Mouse (Mus musculus) adrenal gland, adult 18-20 months (tissue): Measurements from ENCODE around the gene AF067061. TPM values are rescaled to one million over a fixed set of nuclear protein-coding genes. Genes with fewer than 3 reads are reported as not detected.
"Not testable (repeated sequence)": the region's sequence is repeated elsewhere in the genome, so short reads cannot be mapped to it uniquely, and the experiment has no call there.

Experiments
- DNase-seq, 2 experiments: peaks; one replicate each; pipeline ENCODE4 v3.0.0; 2021 to 2022; ENCODE audit warnings: low spot score in 2 of 2
- long read RNA-seq, 2 experiments: library from polyadenylated mRNA; stranded (forward); transcript quantifications; one replicate each; pipeline ENCODE4 v2.0.0; 2021
- total RNA-seq, 2 experiments: library from RNA; stranded (reverse); gene quantifications; 1 replicate in 1 of 2; 2 replicates in 1 of 2; pipeline ENCODE4 v1.2.3; 2021

Gene AF067061
- not detected for total RNA-seq
- long read RNA-seq, experiment 1 = 0 reads
- long read RNA-seq, experiment 2 = 0 reads

DNA sequence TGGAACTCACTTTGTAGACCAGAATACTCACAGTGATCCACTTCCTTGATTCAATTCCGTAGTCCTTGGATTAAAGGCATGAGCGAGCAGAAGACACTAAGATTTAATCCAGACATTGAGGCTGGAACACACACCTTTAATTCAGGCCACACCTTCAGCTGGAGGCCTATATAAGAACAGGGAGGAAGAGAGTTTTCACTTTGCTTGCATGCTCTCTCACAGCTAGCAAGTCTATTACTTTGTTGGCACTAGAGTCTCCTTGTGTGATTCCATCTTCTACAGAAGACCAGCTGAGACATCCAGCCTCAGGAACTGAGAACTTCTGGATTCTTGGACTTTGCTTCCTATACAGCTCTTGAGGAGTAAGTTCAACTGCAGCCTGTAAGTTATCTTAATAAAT is at the start of gene AF067061:
Gene AF067061, plus strand, starts transcription at position 245 of the 400 bp plus-strand sequence.
- not testable (repeated sequence) for DNase-seq

DNA sequence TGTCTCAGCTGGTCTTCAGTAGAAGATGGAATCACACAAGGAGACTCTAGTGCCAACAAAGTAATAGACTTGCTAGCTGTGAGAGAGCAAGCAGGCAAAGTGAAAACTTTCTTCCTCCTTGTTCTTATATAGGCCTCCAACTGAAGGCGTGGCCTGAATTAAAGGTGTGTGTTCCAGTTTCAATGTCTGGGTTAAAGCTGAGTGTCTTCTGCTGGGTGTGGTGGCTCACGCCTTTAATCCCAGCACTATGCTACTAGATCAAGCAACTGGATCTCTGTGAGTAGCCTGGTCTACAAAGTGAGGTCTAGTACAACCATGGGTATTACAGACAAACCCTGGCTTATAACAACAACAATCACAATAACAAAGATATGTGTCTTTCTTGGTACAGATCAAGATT is 47.1 kb upstream of the AF067061 start, which contains the start of gene Gm21762:
Gene Gm21762, minus strand, starts transcription at position 101 of the 400 bp plus-strand sequence.
- not testable (repeated sequence) for DNase-seq

DNA sequence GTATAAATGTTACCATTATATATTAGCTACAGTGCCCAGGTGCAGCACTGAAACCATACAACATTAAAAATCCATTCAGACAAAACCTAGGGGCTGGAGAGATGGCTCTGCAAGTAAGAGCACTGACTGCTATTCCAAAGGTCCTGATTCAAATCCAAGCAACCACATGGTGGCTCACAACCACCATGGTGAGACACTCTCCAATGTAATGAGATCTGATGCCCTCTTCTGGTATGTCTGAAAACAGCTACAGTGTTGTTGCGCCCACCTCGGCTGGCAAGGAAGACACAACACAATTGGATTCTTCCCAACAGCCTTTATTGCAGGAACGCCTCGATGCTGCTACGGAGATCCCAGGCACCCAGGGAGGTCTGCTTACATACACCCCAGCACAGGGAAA is 42.0 kb upstream of the AF067061 start:
- DNase-seq = not testable (repeated sequence)

DNA sequence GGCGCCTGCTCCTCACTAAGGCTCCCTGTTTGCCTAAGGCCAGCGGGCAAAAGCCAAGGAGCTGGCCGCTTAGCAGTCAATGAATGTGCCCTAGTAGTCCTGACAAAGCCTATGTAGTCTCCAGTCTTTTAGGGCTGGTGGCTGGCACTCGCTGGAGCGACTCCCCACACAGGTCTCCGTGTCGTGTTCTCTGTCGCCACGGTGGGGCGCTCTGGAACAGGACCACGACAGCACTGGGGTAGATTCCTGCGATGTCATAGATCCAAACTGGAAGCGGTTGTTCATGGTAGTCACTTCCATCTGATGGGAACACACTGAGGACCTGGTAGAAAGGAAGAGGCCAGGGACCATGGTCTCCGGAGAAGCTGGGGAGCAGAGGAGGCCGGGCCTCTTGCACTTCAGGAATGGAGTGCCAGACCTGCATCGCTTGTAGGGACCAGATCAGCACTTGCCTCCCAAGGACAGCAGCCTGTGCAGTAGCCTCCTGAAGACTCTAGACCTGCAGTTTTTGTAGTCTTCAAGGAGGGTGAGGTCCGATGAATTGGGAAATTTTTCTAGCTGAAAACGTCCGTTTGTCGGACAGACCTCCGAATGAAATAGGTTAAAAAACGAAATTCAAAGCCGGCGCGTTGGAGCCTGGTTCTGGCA is 39.8 kb upstream of the AF067061 start:
- not testable (repeated sequence) for DNase-seq

DNA sequence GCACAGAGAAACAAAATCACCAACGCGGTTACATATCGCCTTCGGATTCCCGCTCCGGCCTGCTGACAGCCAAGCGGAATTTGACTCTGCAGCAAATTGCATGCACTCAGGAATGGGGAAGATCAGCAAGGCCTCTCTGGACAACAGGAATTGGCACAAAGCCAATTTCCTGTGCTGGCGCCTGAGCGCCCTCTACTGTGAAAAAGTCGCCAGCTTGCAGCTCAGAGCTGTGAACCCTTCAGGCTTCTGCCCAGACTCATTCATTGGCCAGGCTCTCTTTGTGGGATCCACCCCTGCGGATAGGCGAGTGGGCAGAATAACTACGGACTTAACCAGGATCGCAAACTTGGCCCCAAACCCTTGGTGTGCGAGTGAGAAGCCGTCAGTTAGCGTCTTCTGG is 31.1 kb upstream of the AF067061 start:
- not testable (repeated sequence) for DNase-seq

DNA sequence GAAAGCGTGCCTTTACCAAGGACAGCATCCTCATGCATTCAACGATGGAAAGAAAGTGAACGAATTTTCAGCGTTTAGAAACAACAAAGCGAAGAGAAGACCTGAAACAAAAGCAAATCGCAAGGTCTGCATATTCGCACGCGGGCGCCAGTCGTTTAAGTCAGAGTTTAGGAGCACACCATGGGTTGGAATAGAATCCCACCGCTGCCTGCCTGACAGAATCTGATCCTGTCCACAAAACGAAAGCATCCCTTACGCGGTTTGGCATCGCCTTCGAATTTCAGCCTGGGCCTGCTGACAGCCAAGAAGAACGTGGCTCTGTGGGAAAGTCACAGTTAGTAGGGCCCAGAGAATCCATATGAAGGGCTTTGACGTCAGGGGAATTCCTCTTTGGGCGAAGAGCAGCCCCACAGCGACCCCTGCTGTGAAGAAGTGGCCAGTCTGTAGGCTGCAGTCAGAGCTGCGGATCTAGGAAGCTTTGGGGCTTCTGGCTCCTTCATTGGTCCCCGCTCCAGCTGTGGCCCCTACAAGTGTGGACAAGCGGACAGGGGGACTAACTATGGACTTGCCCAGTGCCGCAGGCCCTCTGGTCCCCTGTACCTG is 30.4 kb upstream of the AF067061 start:
- DNase-seq = not testable (repeated sequence)

DNA sequence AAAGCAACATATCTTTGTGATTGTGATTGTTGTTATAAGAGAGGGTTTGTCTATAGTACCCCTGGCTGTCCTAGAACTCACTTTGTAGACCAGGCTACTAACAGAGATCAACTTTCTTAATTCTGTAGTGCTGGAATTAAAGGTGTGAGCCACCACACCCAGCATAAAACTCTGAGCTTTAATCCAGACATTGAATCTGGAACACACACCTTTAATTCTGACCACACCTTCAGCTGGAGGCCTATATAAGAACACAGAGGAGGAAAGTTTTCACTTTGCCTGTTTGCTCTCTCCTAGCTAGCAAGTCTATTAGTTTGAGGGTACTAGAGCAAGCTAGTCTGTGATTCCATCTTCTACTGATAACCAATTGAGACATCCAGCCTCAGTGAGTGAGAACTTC is 24.1 kb upstream of the AF067061 start, which contains the start of gene Gm21731:
Gene Gm21731, plus strand, starts transcription at position 301 of the 400 bp plus-strand sequence.
- DNase-seq = not testable (repeated sequence)

DNA sequence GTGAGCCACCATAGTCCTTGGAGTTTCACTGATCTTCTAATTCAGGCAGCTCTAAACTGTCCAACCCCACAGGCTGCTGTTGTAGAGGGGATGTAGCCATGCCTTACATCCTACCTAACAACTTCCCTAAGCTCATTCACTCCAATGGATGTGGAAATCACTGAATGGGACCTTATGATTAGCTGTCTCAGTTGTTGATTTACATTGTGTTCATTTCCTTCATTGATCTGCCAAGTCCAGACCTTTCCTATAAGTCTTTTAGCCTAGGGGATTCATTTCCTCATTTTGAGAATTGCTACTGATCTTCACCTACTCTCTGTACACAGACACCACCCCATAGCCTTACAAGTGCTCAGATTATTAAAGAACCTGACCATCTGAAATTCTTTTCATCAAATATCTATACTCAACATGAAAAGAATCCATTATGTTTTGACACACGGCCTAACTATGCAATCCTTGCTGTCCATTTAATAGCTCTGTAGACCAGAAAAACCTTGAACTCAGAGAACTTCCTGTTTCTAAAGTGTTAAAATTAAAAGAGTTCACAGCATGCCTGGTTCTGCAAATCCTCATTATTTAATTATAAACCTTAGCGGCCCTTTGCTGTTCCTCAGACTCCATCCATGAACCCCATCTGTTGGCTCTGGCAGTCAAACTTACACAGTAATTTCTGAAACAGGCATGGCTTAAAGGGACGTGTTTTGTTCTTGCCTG is 11.5 kb upstream of the AF067061 start:
- DNase-seq = not testable (repeated sequence)

DNA sequence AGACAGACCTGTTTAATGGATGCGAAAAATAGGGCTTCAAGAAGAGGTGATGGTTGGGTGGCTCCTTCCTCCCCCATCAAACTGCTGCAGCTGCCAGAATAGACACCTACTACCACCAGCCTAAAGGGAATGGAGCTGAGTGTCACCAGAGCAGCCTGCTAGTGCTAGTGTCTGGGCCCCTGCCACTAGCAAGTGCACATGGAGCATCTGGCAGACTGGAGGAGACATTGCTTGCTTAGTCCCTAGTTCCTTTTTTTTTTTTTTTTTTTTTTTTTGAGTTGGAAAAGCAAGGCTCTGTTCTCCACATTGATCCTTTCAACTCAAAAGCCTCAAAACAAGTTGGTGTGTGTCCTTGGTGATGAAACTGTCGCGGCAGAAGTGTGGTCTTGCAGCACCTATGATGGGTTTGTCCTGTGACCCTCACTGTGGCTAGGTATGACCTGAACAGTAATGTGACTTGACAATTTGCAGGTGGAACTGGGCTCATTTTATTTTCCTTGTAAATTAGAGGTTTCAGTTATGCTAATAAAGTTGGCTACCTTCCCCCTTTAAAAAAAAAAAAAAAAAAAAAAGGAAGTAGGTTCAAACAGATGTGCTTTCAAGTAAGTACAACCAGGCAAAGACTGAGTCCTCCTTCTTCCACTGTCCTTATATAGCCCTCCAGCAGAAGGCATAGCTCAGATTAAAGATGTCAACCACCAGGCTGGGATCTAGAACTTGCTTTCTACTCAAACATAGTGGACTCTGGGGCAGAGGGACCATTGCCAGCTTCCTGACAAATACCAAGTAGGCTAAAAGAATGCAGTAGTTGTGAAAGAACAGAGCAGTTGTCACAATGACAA is 3.9 kb upstream of the AF067061 start:
- not testable (repeated sequence) for DNase-seq

DNA sequence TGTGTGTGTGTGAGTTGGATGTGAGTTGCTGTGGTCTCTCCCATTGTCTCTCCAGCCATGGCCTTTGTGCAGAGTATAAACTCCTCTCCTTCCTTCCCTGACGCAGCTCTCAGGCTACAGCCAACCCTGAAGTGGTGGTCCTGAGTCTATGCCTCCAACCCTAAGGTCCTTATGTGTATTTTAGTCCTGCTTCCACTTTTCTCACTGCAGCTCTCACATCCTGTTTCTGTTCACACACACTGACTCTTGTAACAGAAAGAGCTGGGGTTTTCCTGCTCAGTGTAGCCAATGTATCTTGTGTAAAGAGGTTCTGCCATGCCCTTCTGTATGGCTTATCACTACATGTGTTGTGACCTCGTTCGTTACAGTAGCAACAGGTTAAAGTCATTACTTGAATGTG is 3.2 kb upstream of the AF067061 start:
- not testable (repeated sequence) for DNase-seq

DNA sequence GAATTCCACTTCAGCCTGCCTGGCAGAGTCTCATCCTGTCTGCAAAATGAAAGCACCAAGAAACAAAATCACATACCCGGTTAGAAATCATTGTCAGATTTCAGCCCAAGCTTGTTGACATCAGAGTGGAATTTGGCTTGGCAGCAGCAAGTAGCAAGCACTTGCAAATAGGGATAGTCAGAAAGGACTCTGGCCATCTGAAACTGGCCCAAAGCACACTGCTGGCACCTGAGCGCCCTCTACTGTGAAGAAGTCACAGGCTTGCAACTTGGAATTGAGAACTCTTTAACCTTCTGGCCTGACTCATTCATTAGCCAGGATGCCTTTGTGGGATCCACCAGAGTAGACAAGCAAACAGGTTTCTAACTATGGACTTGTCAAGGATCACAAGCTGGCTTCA is 14.9 kb downstream of the AF067061 start:
- DNase-seq = not testable (repeated sequence)

DNA sequence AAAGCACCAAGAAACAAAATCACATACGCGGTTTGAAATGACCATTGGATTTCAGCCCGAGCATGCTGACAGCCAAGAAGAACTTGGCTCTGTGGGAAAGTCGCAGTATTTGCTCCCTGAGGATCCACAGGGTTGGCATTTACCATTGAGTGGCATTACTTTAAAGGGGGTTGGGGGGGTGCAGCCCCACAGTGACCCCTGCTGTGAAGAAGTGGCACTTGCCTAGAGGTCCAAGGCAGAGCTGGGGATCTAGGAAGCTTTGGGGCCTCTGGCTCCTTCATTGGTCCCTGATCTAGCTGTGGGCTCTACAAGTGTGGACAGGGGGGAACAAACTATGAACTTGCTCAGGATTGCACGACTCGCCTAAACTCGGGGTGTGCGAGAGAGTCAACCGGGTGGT is 15.9 kb downstream of the AF067061 start:
- DNase-seq = no peak

DNA sequence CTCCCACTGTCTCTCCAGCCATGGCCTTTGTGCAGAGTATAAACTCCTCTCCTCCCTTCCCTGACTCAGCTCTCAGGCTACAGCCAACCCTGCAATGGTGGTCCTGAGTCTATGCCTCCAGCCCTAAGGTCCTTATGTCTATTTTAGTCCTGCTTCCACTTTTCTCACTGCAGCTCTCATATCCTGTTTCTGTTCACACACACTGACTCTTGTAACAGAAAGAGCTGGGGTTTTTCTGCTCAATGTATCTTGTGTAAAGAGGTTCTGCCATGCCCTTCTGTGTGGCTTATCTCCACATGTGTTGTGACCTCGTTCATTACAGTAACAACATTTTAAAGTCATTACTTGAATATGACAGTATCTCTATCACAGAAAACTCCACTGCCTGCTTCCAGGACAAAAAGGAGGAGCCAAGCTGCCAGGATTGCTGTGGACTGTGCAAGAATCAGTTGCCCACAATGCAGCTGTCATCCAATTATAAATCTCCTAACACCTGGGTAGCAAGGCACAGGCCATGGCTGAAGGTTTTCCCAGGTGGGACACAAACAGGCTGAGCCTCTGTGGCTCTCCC is 36.5 kb downstream of the AF067061 start:
- no peak for DNase-seq

DNA sequence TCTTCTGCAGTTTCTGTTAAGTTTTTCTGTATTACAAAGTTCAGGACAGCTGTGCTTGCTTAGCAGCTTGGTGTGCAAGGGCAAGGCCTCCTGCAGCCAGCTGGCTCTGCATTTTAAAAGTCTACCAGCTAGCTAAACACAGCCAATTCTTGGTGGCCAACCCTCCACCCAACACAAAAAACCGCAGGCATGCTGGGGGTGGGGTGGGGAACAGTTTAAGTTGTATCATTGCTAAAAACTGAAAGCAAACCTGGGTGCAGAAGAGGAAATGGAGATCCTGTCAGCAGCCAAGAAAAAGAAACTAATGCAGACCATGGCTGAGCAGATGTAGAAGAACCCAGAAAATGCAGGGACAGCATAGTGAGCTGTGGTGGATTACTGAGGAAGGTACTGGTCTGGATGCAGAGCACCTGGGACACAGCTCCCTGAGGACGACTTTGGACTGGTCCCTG is 37.1 kb downstream of the AF067061 start, which contains the start of gene BC147527:
Gene BC147527, plus strand, starts transcription at position 402 of the 452 bp plus-strand sequence.
- no peak for DNase-seq

DNA sequence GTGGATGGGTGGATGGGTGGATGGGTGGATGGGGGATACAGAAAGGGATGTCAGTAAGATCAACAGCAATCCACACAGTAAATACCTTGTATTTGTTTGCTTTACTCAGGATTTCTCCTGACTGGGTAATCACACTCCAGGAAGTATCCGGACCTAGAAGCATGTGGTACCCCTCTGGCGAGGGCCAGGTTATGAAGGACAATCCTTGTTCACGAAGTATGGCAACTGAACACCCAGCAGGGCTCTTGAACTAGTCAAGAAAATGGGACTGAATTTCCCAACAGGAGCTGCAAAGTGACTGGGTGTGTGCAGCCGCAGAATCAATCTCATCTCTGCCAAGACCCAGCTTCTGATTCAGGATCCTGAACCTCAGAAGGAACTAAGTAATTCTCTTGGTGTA is 37.9 kb downstream of the AF067061 start:
- no peak for DNase-seq

DNA sequence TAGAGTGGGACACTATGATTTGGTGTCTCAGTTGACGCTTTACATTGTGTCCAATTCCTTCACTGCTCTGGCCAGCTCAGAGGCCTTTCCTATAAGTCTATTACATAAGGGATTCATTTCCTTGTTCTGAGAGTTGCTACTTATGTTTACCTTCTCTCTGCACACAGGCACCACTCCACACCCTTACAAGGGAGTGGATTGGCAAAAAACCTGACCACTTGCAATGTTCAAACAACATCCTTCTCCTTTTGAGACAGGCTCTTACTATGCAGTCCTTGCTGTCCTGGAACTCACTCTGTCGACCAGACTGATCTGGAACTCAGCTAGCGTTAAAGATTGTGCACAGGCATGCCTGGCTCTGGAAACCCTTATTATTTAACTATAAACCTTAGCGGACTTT is 47.8 kb downstream of the AF067061 start:
- DNase-seq = no peak

DNA sequence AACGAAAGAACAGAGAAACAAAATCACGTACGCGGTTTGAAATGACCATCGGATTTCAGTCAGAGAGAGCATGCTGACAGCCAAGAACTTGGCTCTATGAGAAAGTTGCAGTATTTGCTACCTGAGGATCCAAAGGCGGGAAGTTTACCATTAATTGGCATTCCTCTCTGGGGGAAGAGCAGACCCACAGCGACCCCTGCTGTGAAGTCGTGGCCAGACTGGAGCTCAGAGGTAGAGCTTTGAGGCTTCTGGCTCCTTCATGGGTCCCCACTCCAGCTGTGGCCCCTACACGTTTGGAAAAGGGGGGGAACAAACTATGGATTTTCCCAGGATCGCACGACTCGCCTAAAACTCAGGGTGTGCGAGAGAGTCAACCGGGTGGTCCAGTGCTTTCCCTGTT is 50.7 kb downstream of the AF067061 start:
- DNase-seq = no peak
